In the genomic region with DNA sequence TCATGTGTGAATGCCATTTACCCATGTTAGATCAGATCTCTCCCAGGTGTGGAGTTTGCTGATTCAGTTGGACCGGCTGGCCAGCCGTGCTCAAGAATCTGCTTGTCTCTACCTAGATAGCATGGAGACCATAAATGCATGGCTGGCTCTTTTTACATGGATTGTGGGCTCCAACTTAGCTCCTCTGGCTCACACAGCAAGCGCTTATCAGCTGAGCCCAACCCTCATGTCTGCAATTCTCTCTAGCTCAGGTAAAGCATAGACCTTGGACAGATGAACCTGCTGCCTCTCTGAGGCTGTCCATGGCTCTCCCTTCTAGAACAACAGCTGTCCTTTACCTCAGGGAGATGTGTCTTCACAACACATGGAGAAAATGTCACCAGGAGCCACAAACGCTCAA, we compare ENCODE assay signal across 20 mouse cellular contexts.
"Had no signal": no experiment of that assay in that cellular context is flagged by ENCODE, and none has a peak within 500 bp of the region (broad histone marks: within the 10 kb centered on the region; RNA-seq: fewer than 3 reads in every experiment).

No protein-coding gene starts in this region.

- H3K27me3 ChIP-seq: liver, embryonic 13.5 days; liver, embryonic 15.5 days; lung, embryonic 15.5 days; midbrain, embryonic 13.5 days; midbrain, embryonic 15.5 days; neural tube, embryonic 12.5 days; stomach, embryonic 15.5 days had no signal

- H3K9me3 ChIP-seq: liver, embryonic 13.5 days; liver, embryonic 15.5 days; lung, embryonic 15.5 days; midbrain, embryonic 13.5 days; midbrain, embryonic 15.5 days; neural tube, embryonic 12.5 days; stomach, embryonic 15.5 days had no signal

- H3K4me3 ChIP-seq: liver, embryonic 13.5 days; liver, embryonic 15.5 days; lung, embryonic 15.5 days; midbrain, embryonic 13.5 days; midbrain, embryonic 15.5 days; neural tube, embryonic 12.5 days; stomach, embryonic 15.5 days had no signal

- H3K4me2 ChIP-seq: liver, embryonic 13.5 days; liver, embryonic 15.5 days; lung, embryonic 15.5 days; midbrain, embryonic 11.5 days; midbrain, embryonic 13.5 days; midbrain, embryonic 15.5 days; neural tube, embryonic 12.5 days; stomach, embryonic 15.5 days had no signal

- H3K9ac ChIP-seq: liver, embryonic 13.5 days; liver, embryonic 15.5 days; liver, postnatal 0 days; lung, embryonic 15.5 days; midbrain, embryonic 13.5 days; midbrain, embryonic 15.5 days; neural tube, embryonic 12.5 days; stomach, embryonic 15.5 days had no signal

- H3K36me3 ChIP-seq: liver, embryonic 13.5 days; liver, embryonic 15.5 days; lung, embryonic 15.5 days; midbrain, embryonic 13.5 days; midbrain, embryonic 15.5 days; neural tube, embryonic 12.5 days; stomach, embryonic 15.5 days had no signal

- H3K27ac ChIP-seq: liver, embryonic 13.5 days; liver, embryonic 15.5 days; lung, embryonic 15.5 days; midbrain, embryonic 13.5 days; midbrain, embryonic 15.5 days; neural tube, embryonic 12.5 days; stomach, embryonic 15.5 days; stomach, postnatal 0 days had no signal

- H3K4me1 ChIP-seq: liver, embryonic 13.5 days; liver, embryonic 15.5 days; lung, embryonic 15.5 days; midbrain, embryonic 13.5 days; midbrain, embryonic 15.5 days; stomach, embryonic 15.5 days had no signal

- ATAC-seq: liver, postnatal 0 days; lung, postnatal 0 days; midbrain, embryonic 13.5 days; midbrain, embryonic 15.5 days had no signal

- DNase-seq: liver, embryonic 13.5 days; liver, postnatal 0 days; lung, adult 2 months; lung, postnatal 14 days; lung, postnatal 4 days; right cerebral cortex, adult 18-20 months; right cerebral cortex, postnatal 25 days; right cerebral cortex, postnatal 4 days; thymus, adult 2 months; thymus, postnatal 25 days; thymus, postnatal 4 days had no signal
